Mouse (Mus musculus): ENCODE data around the gene Phyhipl. TPM values are rescaled to one million over a fixed set of nuclear protein-coding genes. Genes with fewer than 3 reads are reported as not detected.

Phyhipl gene
- total and polyA plus RNA-seq, 2 experiments from 2014 or later: 38.5 to 307 TPM

- Histone ChIP-seq H3K27me3 (ENCODE audit: insufficient read depth, low read length) (no peaks in the 10 kb centered on the region), H3K36me3 (ENCODE audit: insufficient read depth, low read length) (no peaks in the 10 kb centered on the region), H3K4me2 (ENCODE audit: low read depth, low read length, poor library complexity, severe bottlenecking) (no peak overlapping the region), H3K9ac (replicated peaks; ENCODE audit: low read length, poor library complexity, severe bottlenecking) (no peak overlapping the region), H3K9me3 (ENCODE audit: low read length) (no peaks in the 10 kb centered on the region), H3K4me1 (ENCODE audit: insufficient read depth, low read length) (no peaks in the 10 kb centered on the region; the same call in 1 of the 2 replicates), H3K4me3 (ENCODE audit: low read depth, low read length) (no peak overlapping the region), H3K27ac (ENCODE audit: low read depth, low read length) (no peak overlapping the region)
- TF ChIP-seq CTCF (IDR thresholded peaks at IDR 0.05): no peak
- WGBS: 71% methylated on average over 4 of the region's 4 CpGs
- no peak for DNase-seq (ENCODE audit: low spot score)
- ATAC-seq (ENCODE audit: low FRiP score): no peak
Observed at GRCm38 (mm10) chr10:70654655-70655054, 1.1 kb downstream of the Phyhipl start.

DNA sequence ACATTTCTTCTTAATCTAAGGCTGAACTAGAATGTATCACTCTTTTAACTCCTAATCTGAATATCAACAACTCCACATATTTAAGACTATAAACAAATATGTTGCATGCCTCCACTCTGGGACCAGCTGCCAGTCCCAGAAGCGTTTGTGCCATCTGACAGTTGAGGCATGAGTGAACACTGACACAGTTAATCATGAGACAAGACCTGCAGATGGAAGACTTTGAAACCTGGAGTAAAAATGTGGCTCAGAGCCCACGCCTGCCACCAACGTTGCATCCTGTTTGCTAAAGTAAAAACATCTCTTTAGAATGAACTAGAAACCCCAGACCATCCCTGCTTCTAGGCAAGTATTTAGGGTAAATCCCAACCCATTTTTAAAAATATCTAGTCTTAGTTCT, 1.6 kb downstream of the Phyhipl start:
- TF ChIP-seq CTCF (IDR thresholded peaks at IDR 0.05): no peak
- Histone ChIP-seq H3K27me3 (ENCODE audit: insufficient read depth, low read length) (no peaks in the 10 kb centered on the region), H3K4me2 (ENCODE audit: low read depth, low read length, poor library complexity, severe bottlenecking) (no peak overlapping the region), H3K4me3 (ENCODE audit: low read depth, low read length) (no peak overlapping the region), H3K27ac (ENCODE audit: low read depth, low read length) (no peak overlapping the region), H3K9ac (replicated peaks; ENCODE audit: low read length, poor library complexity, severe bottlenecking) (no peak overlapping the region), H3K4me1 (ENCODE audit: insufficient read depth, low read length) (no peaks in the 10 kb centered on the region; the same call in 1 of the 2 replicates), H3K9me3 (ENCODE audit: low read length) (no peaks in the 10 kb centered on the region), H3K36me3 (ENCODE audit: insufficient read depth, low read length) (no peaks in the 10 kb centered on the region)
- 79% methylated on average over 3 of the region's 3 CpGs for WGBS
- ATAC-seq (ENCODE audit: low FRiP score): no peak
- DNase-seq (ENCODE audit: low spot score): no peak

- no peak overlapping the region for H3K9ac ChIP-seq (replicated peaks; ENCODE audit: low read length, poor library complexity, severe bottlenecking)
- ATAC-seq (ENCODE audit: low FRiP score) (no peak), DNase-seq (ENCODE audit: low spot score) (peak; percentile 51)
- no peak for TF ChIP-seq CTCF (IDR thresholded peaks at IDR 0.05)
- no peaks in the 10 kb centered on the region for H3K36me3 ChIP-seq (ENCODE audit: insufficient read depth, low read length)
- H3K4me2 ChIP-seq (ENCODE audit: low read depth, low read length, poor library complexity, severe bottlenecking): no peak overlapping the region
- no peaks in the 10 kb centered on the region for H3K9me3 ChIP-seq (ENCODE audit: low read length)
- H3K27me3 ChIP-seq (ENCODE audit: insufficient read depth, low read length): no peaks in the 10 kb centered on the region
- H3K27ac ChIP-seq (ENCODE audit: low read depth, low read length): no peak overlapping the region
- WGBS: 21% methylated on average over 16 of the region's 16 CpGs
- H3K4me1 ChIP-seq (ENCODE audit: insufficient read depth, low read length): no peaks in the 10 kb centered on the region; the same call in 1 of the 2 replicates
- H3K4me3 ChIP-seq (ENCODE audit: low read depth, low read length): no peak overlapping the region
Observed at GRCm38 (mm10) chr10:70651769-70652648, 3.8 kb downstream of the Phyhipl start.

- TF ChIP-seq CTCF (IDR thresholded peaks at IDR 0.05): no peak
- Histone ChIP-seq H3K4me3 (ENCODE audit: low read depth, low read length) (no peak overlapping the region), H3K27me3 (ENCODE audit: insufficient read depth, low read length) (no peaks in the 10 kb centered on the region), H3K9me3 (ENCODE audit: low read length) (no peaks in the 10 kb centered on the region), H3K27ac (ENCODE audit: low read depth, low read length) (peak overlapping the region; percentile 43; the same call in 1 of the 2 replicates), H3K36me3 (ENCODE audit: insufficient read depth, low read length) (no peaks in the 10 kb centered on the region), H3K4me2 (ENCODE audit: low read depth, low read length, poor library complexity, severe bottlenecking) (no peak overlapping the region), H3K4me1 (ENCODE audit: insufficient read depth, low read length) (no peaks in the 10 kb centered on the region; the same call in 1 of the 2 replicates), H3K9ac (replicated peaks; ENCODE audit: low read length, poor library complexity, severe bottlenecking) (no peak overlapping the region)
- DNase-seq (ENCODE audit: low spot score): peak; percentile 82
- 0 out of 2 replicates have a peak, but pooled peaks have one; percentile 52 for ATAC-seq (ENCODE audit: low FRiP score)
- 52% methylated on average over 5 of the region's 5 CpGs for WGBS
Observed at GRCm38 (mm10) chr10:70648831-70649230, 6.9 kb downstream of the Phyhipl start.

GRCm38 (mm10) chr10:70643131-70643530, 12.6 kb downstream of the Phyhipl start:
- H3K9ac ChIP-seq (replicated peaks; ENCODE audit: low read length, poor library complexity, severe bottlenecking): no peak overlapping the region
- ATAC-seq (ENCODE audit: low FRiP score) (no peak), DNase-seq (ENCODE audit: low spot score) (no peak)
- no peaks in the 10 kb centered on the region for H3K9me3 ChIP-seq (ENCODE audit: low read length)
- H3K4me1 ChIP-seq (ENCODE audit: insufficient read depth, low read length): 0 out of 2 replicates have a peak, but pooled peaks cover 5% of the 10 kb centered on the region
- no peaks in the 10 kb centered on the region for H3K27me3 ChIP-seq (ENCODE audit: insufficient read depth, low read length)
- H3K27ac ChIP-seq (ENCODE audit: low read depth, low read length): no peak overlapping the region
- H3K36me3 ChIP-seq (ENCODE audit: insufficient read depth, low read length): no peaks in the 10 kb centered on the region
- WGBS: 65% methylated on average over 9 of the region's 9 CpGs
- no peak overlapping the region for H3K4me3 ChIP-seq (ENCODE audit: low read depth, low read length)
- TF ChIP-seq CTCF (IDR thresholded peaks at IDR 0.05): no peak
- no peak overlapping the region for H3K4me2 ChIP-seq (ENCODE audit: low read depth, low read length, poor library complexity, severe bottlenecking)
